Mouse (Mus musculus): ENCODE data around the gene Faap20.

Gene Faap20

DNA sequence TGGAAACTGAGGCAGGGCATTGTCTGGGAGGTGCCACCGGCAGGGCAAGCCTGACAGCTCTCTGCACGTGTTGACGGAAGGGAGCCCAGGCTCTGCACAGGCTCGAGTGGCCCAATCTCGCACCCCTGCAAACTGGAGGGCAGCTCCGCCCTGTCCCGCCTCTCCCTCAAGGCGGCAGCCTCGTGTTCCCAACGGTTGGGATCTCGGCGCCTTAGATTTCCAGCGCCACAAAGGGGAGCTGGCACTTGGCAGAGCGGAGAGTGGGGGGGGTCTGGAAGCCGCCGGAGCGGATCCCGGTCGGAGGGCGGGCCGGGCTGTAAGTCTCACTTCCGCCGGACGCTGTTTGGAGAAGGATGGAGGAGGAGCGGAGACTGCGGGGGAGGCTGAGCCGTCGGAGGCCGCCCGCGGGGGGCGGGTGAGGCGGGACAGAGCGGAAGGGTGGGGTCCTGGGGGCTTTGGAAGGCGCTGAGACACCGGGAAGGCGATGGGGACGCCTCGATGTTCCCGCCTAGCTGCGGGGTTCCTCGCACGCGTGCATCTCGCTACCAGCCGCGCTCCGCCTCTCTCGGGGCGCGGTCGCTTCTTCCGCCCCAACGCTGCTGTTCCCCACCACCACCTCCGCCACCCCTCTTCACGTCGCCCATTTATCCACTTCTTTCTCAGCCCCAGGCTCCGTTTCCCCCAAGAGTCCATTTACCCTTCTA, at the start of gene Faap20:
TSS of gene Faap20 (plus strand) at position 155 of the 704 bp plus-strand sequence.
- DNase-seq = peak; percentile 86

DNA sequence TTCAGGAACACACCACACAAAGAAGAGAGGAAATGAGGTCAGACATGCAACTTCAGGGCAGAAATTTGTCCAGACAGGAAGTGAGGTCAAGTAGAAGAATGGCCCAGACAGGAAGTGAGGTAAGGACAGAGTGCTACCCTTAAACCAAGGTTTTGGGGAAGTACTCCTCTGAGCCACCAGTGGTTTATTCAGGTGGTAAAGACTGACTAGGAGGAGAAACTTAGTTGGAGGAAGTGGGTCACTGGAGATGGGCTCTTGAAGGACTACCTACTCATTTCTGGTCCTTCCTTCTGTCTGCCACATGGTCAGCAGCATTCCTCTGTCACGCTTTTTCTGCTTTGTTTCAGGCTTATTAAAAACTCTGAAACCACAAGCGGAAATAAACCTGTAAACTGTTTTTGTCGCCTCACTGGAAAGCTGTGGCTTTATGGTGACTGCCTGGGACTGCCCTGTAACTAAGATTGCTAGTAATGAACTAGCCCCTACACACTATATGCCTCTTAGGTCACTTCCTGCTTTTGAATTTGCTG, 48.7 kb upstream of the Faap20 start:
- no peak for DNase-seq

DNA sequence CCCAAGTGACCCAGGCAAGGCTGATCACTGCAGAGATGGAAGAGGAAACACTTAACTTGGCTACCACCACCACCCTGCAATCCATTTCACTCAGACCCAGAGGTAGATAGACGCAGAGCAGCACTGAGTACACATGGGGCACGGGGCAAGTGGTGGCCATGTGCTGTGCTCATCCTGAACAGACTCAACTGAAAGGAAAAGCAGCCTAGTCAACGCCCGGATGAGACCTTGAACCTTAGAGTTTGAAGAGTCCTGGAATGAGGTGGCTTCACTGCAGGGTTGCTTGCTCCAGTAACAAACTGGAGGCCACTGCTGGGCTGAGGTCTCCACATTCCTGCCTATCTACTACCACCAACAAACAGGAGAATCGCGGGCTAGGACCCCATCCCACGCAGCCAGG, 47.8 kb upstream of the Faap20 start:
- DNase-seq = no peak

DNA sequence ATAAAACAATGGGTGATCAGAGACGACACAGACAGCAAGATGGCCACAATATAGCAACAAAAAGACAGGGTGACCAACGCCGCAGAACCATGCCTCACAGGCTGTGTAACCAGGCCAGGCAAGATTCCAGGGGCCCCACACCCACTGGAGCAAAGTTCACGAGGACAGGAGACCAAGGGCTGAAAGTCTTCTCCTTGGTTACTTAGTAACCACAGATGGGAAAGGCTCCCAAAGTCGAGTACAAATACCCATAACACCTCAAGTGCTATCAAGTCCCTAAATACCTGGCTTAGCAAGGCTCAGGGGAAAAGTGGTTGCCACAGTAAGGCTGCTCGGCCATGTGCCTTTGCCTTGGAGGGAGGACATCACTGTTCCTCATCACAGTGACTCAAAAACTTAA, 43.7 kb upstream of the Faap20 start:
- DNase-seq = no peak

DNA sequence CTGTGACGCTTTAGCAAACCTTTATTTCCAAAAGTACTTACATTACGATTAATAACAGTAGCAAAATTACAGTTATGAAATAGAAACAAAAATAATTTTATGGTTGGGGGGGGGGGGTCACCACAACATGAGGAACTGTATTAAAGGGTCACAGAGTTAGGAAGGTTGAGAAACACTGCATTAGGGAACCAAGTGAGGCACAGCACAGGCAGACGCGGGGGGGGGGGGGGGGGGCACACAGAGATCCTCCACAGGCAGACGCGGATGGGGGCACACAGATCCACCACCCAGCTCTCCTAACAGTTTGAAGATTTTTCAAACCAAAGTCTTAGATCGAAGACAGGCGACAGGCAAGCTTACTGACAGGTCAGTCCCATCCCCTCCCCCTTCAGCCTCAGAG, 43.1 kb upstream of the Faap20 start:
- DNase-seq = no peak

DNA sequence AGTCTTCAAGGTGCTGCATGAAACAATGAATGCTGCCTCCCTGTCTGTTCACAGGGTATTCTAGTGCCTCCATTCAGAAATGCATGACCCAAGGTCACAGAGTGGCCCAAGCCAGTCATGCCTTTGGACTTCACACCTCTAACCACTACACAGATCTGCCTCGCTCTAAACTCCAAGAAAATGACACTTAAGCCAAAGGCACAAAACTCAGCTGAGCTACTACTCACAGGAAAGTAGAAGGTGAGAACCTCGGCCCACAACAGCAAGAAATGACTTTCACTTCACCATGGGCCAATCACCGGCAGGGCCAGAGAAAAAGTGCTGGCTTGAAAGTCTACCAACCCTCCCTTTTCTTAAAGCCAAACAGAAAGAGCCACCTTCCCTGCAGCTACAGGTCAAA, 41.8 kb upstream of the Faap20 start:
- DNase-seq = no peak

DNA sequence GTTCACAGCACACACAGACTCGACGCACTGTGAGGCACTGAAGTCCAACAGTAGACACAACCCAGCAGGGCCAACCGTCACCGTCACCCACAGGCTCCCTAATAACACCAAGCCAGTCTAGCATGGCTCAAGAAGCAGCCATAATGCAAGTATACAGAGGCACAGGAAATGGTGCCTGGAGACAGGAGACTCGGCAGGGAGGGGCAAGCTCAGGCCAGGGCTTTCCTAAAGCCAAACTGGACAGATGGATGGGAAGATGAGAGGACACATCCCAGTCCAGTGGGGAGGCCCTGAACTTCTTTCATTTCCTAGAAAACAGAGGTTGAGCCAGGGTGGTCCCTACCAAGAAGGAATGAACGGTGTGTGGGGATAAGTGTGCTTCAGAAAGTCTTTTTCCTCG, 41.0 kb upstream of the Faap20 start:
- no peak for DNase-seq

DNA sequence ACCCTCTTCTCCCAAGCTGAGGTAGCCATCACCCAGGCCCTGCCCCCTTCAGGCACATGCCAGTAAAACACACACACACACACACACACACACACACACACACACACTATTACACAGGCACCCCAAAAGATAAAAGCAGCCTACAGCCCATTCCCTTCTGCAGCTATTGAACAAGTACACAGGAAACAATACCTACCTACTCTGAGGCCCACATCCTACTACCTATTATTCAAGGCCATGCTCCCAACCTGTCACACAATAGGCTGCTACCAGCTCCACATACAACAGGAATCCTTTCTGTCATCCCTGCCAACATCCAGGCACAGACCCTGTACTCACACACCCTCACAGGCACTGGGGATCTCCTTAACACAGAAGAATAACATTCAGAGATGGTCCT, 40.5 kb upstream of the Faap20 start:
- DNase-seq = no peak

DNA sequence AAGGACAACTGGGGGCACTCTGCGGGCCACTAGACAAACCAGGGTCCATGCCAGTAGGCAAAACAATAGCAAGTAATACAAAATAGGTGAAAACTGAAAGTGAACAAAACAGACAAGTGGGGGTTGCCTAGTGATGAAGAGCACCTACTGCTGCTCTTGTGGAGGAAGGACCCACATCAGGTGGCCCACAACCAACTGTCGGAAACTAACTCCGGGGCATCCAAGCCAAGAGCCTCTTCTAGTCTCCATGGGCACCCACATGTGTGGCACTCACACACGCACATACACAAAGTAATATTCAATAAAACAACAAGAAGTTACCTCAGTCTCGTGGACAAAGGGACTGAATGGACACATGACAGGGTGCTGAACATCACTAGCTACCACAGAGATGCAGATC, 40.1 kb upstream of the Faap20 start:
- no peak for DNase-seq

DNA sequence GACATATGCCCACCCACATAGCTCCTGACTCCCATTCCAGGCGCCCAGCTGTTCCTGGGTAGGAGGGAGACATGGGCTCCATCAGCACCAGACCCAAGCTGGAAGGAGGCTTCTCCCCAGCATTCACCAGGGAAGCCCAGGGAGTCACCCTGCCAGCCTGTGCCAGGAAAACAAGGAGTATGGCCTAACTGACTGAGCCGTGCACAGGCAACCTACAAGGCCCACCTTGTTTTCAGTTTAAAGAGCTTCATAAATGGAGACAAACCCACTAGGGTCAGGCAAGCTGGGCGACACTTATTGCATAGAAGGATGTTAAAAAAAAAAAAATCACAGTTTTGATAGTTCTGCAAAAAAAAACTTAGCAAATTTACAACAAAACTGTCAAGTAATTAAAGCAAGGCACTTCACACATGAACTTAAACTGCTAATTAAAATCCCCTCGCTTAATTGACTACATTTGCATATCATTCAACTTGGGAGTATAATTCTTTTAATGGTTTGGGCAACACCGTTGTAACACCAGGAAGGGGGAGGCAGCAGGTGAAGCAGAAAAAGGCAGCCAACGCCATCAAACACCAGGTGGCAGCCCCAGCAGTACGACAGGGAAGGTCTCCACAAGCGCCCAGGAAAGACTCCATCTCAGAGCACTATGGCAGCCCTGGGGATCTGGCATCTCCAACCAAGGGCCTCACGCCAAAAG, 36.4 kb upstream of the Faap20 start:
- DNase-seq = peak; percentile 70

DNA sequence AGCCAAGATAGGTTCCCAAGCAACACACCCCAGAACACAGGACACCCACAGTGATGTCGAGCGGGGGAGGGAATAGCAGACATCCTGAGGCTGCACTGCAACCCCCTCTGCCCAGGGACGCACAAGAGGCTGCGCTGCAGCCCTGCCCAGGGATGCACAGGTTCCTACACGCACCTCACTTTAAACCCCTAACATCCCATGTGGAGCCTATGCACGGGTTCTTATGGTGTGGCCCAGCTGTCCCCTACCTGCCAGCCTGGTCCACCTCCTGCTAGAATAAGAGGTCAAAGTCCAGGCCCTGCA, 35.9 kb upstream of the Faap20 start:
- DNase-seq = no peak

DNA sequence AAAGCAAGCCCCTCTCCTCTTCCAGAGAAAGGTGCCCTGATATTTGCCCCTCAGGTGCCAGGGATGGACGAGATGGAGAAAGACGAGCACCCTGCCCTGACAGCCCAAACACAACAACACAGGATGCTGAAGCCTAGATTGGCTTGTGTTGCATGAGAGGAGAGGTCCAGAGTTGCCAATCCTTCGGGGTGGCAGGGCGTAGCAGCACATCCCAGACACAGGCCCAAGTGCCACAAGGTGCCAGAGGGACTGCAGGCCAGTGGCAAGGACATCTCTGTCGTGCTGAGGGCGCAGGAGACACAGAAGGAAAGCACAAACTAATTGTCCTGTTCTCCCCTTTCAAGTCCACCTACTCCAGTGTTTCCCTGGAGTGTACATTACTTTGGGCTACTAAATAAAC, 35.4 kb upstream of the Faap20 start:
- no peak for DNase-seq

DNA sequence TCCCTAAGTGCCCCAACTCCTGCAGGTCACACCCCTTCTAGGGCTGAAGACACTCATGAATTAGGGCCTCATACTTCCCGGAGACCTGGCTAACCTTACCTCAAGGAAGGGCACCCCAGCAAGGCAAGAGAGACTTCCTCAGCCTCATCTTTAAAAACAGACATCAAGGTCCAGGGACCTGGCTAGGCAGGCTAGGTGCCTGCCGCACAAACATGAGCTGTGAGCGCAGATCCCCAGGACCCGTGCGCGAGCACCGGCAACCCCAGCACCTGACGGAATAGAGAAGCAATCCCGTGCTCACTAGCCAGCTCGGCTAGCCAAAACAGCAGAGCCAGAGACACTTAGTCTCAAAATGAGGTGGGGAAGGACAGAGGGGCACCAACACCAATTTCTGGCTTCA, 34.8 kb upstream of the Faap20 start:
- DNase-seq = no peak

DNA sequence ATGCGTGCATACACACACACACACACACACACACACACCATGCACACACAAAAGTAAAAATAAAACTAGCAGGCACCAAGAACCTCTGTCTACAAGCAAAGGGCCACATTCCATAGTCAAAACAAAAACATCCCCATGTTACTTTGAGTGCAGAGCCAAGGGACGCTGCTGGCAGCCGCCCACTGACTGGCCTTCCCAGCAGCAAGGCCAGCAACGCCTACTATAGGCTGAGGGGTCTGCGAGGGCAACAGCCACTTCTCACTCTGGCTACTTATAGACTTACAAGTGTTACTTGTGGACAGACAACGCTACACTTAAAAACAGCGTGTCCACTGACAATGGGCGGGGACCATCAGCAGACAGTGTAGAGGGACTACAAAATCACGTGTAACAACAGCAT, 34.4 kb upstream of the Faap20 start:
- DNase-seq = no peak

DNA sequence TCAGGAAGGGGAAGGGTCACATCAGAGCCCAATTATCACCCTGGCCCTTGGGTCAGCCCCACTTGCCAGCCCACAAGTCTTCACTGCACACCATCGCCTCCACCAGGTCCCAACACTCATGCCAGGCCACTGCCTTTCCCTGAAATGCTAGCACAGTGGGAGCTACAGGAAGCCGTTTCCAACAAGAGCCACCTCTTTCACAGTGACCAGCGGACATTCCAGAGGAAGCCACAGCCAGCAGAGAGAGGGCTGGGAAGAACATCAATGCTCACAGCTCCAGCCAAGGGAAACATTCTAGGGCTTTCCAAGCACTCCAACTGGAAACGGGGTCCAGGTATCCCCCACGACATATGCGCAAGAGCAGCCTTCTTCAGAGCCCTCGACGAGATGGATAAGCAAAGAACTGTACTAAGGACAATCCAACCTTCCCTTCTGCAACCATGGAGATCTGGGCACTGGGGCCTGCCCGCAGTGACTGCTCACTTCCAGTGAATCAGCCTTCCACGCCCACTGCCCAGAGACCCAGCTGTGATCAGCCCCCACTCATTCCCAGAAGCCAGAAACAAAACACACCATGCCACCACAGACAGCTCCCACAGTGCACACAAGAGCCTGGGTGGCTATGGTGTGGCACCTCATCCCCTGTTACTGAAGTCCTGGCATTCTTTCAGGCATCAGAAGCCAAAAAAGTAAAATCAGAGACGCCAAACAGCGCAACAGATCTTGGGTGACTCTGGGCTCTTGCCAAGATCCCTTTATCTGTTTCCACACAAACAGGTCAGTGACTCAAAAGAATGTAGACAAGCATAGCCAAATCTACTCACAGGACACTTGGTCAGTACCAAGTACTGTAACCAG, 33.6 kb upstream of the Faap20 start:
- no peak for DNase-seq

DNA sequence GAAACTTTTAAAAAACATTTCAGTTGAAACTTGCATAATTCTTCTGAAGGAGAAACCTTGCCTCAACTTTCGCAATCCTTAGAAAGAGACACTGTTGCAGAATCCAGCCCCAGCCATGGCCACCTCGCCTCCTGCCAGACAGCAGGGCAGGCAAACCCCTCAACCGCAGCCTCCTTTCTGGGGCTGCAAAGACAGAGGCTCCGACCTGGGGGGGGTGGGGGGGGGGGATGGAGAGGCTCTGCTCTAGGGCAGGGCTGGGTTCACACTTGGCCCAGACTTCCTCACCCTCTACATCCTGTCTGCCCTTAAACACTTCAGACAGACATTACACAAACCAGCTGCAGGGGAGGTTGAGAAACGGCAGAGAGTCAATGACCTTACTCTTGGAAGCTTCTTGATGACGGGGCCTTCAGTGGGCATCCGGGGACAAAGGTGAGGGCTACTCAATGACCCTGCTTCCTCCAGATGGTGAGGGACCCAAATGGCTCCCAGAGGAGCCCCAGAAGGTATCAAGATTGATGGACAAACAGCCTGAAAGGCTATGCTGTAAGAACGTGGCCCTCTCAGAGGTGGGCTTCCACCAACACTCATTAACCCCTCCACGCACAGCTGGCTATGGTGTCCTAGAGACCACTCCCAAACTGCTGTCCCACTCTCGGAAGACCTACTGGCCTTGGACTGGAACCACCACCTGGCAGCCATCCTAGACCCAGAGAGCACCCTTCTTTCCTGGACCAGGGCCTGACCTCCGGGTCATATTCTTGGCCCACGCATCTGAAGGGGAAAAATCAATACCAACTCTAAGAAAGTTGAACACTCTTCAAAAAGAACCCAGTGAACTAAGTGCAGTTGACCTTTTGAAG, 32.1 kb upstream of the Faap20 start:
- no peak for DNase-seq

DNA sequence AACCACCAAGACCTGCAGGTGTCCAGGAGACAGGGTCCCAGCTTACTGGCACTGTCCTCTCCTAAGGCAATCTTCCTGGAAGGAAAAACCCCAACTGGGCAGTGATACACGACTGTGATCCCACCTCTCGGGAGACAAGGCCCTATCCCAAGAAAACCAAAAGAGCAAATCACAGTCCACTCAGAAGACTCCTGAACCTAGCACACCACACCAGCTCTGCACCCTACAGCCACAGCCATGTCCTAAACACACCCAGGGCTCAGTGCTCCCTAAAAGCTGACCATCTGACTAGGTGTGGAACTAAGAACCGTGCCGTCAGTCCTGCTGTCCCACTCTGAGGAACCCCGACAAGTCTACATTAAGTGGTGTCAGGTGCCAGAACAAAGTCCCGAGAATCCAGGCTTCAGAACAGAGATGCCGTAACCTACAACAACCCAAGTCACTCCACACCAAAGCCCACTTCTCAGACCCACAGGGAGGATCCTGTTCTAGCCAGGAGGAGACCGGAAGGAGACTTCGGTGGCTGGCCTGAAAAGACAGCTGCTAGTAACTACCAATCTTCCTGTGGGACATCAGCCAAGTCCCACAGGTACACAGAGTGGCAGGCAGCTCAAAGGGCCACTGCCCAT, 31.4 kb upstream of the Faap20 start:
- DNase-seq = no peak

DNA sequence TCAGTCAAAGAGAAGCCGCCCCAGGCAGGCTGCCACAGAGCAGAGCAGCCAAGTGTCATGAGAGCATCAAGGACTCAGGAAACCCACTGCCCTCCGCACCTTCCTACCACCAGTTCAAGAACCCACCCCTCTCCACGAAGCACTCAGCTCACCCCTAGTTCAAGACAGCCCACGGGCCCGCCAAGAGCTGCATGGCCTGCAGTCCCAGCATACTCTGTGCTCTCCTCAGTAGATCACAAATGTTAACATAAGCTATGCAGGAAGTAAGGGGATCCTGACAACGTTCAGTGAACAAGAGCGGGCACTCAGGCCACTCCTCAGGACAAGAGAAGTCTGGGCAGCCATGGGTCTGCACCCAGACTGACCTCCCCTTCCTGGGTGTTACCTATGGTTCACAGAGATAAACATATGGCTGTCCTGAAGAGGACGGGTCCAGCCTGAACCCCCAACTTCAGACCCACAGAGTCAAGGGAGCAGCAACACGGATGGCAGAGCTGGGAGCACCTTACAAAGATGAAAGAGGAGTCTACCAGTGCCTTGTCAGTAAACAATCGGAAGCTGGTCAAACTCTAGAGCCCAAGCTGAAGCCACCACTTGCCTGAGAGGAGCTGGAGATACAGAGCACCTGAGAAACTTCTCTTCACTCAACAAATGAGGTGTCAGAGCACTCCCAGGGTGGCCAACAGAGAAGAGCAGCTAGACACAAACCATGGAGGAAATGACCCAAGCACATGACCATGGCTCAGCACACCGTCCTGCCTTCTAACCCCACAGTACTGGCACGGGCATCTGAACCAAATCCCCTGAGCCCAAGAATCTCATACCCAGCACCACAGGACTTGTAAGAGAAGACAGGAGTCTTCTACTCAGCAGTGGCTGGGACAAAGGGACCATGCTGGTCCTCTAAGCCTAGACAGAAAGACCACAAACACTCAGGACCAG, 30.1 kb upstream of the Faap20 start:
- DNase-seq = no peak

DNA sequence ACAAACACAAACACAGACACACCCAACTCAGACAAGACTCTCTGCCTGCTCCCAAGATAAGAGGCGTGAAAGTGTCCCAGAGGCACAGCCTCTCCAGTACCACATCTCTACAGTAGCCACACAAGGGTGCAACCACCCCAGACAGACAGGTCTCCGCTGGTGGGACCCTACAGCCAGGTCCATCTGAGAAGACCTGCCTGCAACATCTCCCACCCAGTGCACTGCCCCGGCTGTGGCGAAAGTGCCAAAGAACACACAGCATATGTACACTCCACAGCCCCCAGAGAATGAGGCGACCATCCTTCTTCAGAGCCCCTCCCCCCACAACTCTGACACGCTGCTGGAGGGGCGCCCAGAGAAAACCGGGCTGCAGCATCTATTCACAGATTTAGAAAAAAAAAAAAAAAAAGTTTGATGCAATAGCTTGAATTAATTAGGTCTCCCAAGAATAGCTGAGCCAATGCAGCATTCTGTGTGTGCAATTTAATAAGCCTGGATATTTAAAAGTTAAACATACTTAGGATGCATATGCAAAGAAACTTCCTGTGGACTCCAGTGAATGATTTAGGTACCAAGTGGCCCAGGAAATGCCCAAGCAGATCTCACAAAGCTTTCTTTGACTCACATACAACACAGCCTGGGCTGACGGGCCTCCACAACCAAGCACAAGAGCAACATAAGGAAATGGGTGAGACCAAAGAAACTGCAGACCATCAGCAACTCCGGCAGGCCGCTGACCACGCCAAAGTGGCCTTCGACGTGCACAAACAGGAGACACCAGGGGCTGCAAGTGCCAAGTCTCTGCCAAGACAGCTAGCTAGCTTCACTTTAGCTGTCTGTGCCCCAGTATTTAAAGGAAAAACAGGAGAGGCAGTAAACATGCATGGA, 29.1 kb upstream of the Faap20 start:
- no peak for DNase-seq

DNA sequence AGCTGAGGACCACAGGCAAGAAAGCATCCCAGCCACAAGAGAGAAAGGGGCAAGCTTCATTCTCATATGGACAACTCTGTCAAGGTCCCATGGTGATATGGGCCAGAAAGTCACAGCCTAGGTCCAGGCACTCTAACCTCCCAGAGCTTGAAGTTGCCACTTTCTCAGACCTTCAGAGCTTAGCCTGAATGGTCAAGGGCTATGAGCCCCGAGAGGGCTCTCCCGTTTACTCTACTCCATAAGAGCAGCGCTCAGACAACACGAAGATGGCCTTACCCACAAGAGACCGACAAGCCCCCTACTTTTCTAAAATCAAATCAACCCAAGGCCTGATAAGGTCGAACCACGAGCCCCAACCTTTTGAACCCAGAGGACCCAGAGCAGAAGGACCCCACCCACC, 28.5 kb upstream of the Faap20 start:
- no peak for DNase-seq

Measured in cerebellum, adult 8-10 months (tissue).